Mouse (Mus musculus): Measurements from ENCODE around the gene Zfp655. TPM values are rescaled to one million over a fixed set of nuclear protein-coding genes. Genes with fewer than 3 reads are reported as not detected.

Zfp655 gene
- total and polyA plus RNA-seq, 3 experiments: 18.1 to 24.6 (median 20.7) TPM

DNA sequence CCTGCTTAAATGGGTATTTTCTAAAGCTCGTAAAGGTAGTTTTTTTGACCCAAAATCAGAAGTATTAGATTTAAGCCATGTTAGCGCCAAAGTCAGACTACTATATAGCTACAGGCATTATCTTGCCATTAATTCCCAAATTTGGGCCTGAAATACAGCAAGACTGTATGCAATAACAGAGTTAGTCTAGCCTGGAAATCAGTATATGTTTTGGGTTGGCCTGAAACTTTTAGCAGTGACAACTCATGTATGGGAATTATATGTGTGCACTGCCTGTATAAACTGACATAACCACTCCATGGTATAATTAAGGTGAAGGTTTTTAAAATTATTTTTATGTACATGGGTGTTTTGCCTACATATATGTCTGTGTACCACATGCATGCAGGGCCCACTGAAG lies 39.6 kb upstream of the Zfp655 start, which contains the start of gene Atp5j2:
Gene Atp5j2 (minus strand): TSS at position 101 of the 400 bp plus-strand sequence.
- H3K9me3 ChIP-seq (replicated peaks; ENCODE audit: low read length): no peaks in the 10 kb centered on the region
- dilution Hi-C loops (cut with MboI; ENCODE audit: extremely low pct_ligation_motif_present, extremely low pct_unique_long_range_greater_than_20kb, low sequenced_read_pairs) (no loop called here), in situ Hi-C loops (cut with MboI; ENCODE audit: low pct_ligation_motif_present, low pct_unique_long_range_greater_than_20kb, low sequenced_read_pairs) (no loop called here)
- H3K4me2 ChIP-seq (ENCODE audit: insufficient read depth, low read depth, poor library complexity, severe bottlenecking): peak within 1 kb of the TSS; percentile 99
- H3K4me1 ChIP-seq (ENCODE audit: control insufficient read depth in 1 of 2, insufficient read depth in 2 of 2): peaks cover 9 to 26% of the 10 kb centered on the region in 2 experiments
- no peak for DNase-seq (ENCODE audit: extremely low read depth)
- TF ChIP-seq USF1 (IDR thresholded peaks at IDR 0.05; ENCODE audit: low read depth, low read length) (no peak), MAFK (IDR thresholded peaks at IDR 0.05; ENCODE audit: insufficient replicate concordance, low read length) (no peak), MAX (IDR thresholded peaks at IDR 0.05; ENCODE audit: low read length) (no peak), ETS1 (conservative IDR thresholded peaks at IDR 0.05; ENCODE audit: low read depth, low read length) (no peak), TBP (conservative IDR thresholded peaks at IDR 0.05; ENCODE audit: low read depth, low read length) (no peak), NRF1 (IDR thresholded peaks at IDR 0.05; ENCODE audit: low read depth, low read length) (no peak), EP300 (IDR thresholded peaks at IDR 0.05; ENCODE audit: low read length) (no peak), USF2 (conservative IDR thresholded peaks at IDR 0.05; ENCODE audit: low read depth, low read length) (no peak), BHLHE40 (IDR thresholded peaks at IDR 0.05; ENCODE audit: low read depth, low read length) (no peak), MEF2A (IDR thresholded peaks at IDR 0.05; ENCODE audit: borderline replicate concordance, low read depth, low read length) (no peak)
- peaks cover 31 to 55% of the 10 kb centered on the region in 2 experiments for H3K36me3 ChIP-seq (replicated peaks in 1 of 2; ENCODE audit: control insufficient read depth in 1 of 2, insufficient read depth in 1 of 2, low read length in 1 of 2)
- H3K79me2 ChIP-seq (replicated peaks; ENCODE audit: control insufficient read depth, extremely low read depth, insufficient read depth, poor library complexity, severe bottlenecking): peaks cover 42% of the 10 kb centered on the region
- peak within 1 kb of the TSS; percentile 78 for H3K9ac ChIP-seq (ENCODE audit: insufficient read depth, low read depth)
- peak within 1 kb of the TSS; percentile 76 to 97 (median 84) for H3K4me3 ChIP-seq (replicated peaks in 1 of 3; ENCODE audit: low read depth in 2 of 3, low read length in 2 of 3, poor library complexity in 1 of 3)
- H3K27me3 ChIP-seq (replicated peaks): no peaks in the 10 kb centered on the region
- peak within 1 kb of the TSS; percentile 18; the same call in 1 of the 2 replicates for H3K27ac ChIP-seq (ENCODE audit: insufficient read depth, low read depth)

- peaks cover 26 to 32% of the 10 kb centered on the region in 2 experiments for H3K36me3 ChIP-seq (replicated peaks in 1 of 2; ENCODE audit: control insufficient read depth in 1 of 2, insufficient read depth in 1 of 2, low read length in 1 of 2)
- no peak overlapping the region for H3K27ac ChIP-seq (ENCODE audit: insufficient read depth, low read depth)
- H3K27me3 ChIP-seq (replicated peaks): no peaks in the 10 kb centered on the region
- peak overlapping the region; percentile 91 for H3K4me2 ChIP-seq (ENCODE audit: insufficient read depth, low read depth, poor library complexity, severe bottlenecking)
- TF ChIP-seq HCFC1 (IDR thresholded peaks at IDR 0.05; ENCODE audit: low read depth, low read length) (no peak), SIN3A (IDR thresholded peaks at IDR 0.05; ENCODE audit: low read length) (peak; percentile 33; the same call in 1 of the 2 replicates), BHLHE40 (IDR thresholded peaks at IDR 0.05; ENCODE audit: low read depth, low read length) (peak; percentile 82)
- peak overlapping the region; percentile 74 for H3K9ac ChIP-seq (ENCODE audit: insufficient read depth, low read depth)
- in situ Hi-C loops (cut with MboI; ENCODE audit: low pct_ligation_motif_present, low pct_unique_long_range_greater_than_20kb, low sequenced_read_pairs): no loop called here
- peaks cover 20% of the 10 kb centered on the region for H3K79me2 ChIP-seq (replicated peaks; ENCODE audit: control insufficient read depth, extremely low read depth, insufficient read depth, poor library complexity, severe bottlenecking)
- H3K4me1 ChIP-seq (ENCODE audit: control insufficient read depth in 1 of 2, insufficient read depth in 2 of 2): peaks cover 6 to 34% of the 10 kb centered on the region in 2 experiments; a peak in 3 of 4 replicates
- H3K9me3 ChIP-seq (replicated peaks; ENCODE audit: low read length): no peaks in the 10 kb centered on the region
- dilution Hi-C loops (cut with MboI; ENCODE audit: extremely low pct_ligation_motif_present, extremely low pct_unique_long_range_greater_than_20kb, low sequenced_read_pairs): no loop called here
- no peak for DNase-seq (ENCODE audit: extremely low read depth)
- H3K4me3 ChIP-seq (replicated peaks in 1 of 3; ENCODE audit: low read depth in 2 of 3, low read length in 2 of 3, poor library complexity in 1 of 3): peak overlapping the region; percentile 90 to 94 (median 92)
Observed at GRCm38 (mm10) chr5:145200387-145200786, 31.1 kb upstream of the Zfp655 start.
